Mouse (Mus musculus) CD4-positive helper T cell, adult 2 months (primary cell): ENCODE results near the gene Mgat4a.

ENCODE experiments used
- DNase-seq: peaks from one replicate; pipeline ENCODE4 v3.0.0-alpha.2; 2012; ENCODE audit warnings: low read depth, missing footprints, low spot score

Mgat4a gene

GRCm38 (mm10) chr1:37540810-37541658, at the start of gene Mgat4a:
Gene Mgat4a (minus strand): TSS chr1:37541016.
- DNase-seq = peak; percentile 94

GRCm38 (mm10) chr1:37585809-37586480, 45.1 kb upstream of the Mgat4a start:
- DNase-seq = peak; percentile 53

GRCm38 (mm10) chr1:37583795-37584464, 43.1 kb upstream of the Mgat4a start:
- no peak for DNase-seq

- no peak for DNase-seq
These were observed 42.4 kb upstream of the Mgat4a start for GRCm38 (mm10) chr1:37583167-37583566.

GRCm38 (mm10) chr1:37579686-37580085, 38.9 kb upstream of the Mgat4a start:
- DNase-seq = no peak

GRCm38 (mm10) chr1:37572528-37573272, 31.9 kb upstream of the Mgat4a start:
- no peak for DNase-seq

GRCm38 (mm10) chr1:37568379-37568778, 27.6 kb upstream of the Mgat4a start:
- no peak for DNase-seq

- DNase-seq = no peak
These were observed 25.9 kb upstream of the Mgat4a start for GRCm38 (mm10) chr1:37566754-37567153.

- DNase-seq = no peak
These were observed 25.5 kb upstream of the Mgat4a start for GRCm38 (mm10) chr1:37566344-37566743.

- no peak for DNase-seq
These were observed 24.6 kb upstream of the Mgat4a start for GRCm38 (mm10) chr1:37565396-37565795.

GRCm38 (mm10) chr1:37561955-37562354, 21.1 kb upstream of the Mgat4a start:
- DNase-seq = no peak

- no peak for DNase-seq
These were observed 19.5 kb upstream of the Mgat4a start for GRCm38 (mm10) chr1:37560356-37560755.

- DNase-seq = no peak
These were observed 11.2 kb upstream of the Mgat4a start for GRCm38 (mm10) chr1:37551986-37552385.

GRCm38 (mm10) chr1:37549501-37549900, 8.7 kb upstream of the Mgat4a start:
- DNase-seq = no peak

GRCm38 (mm10) chr1:37546398-37547051, 5.7 kb upstream of the Mgat4a start:
- DNase-seq = peak; percentile 12

- peak; percentile 67 for DNase-seq
These were observed 3.4 kb upstream of the Mgat4a start for GRCm38 (mm10) chr1:37544251-37544650.

GRCm38 (mm10) chr1:37543057-37543456, 2.2 kb upstream of the Mgat4a start:
- no peak for DNase-seq

- DNase-seq = no peak
These were observed 627 bp downstream of the Mgat4a start for GRCm38 (mm10) chr1:37539968-37540809.

- no peak for DNase-seq
These were observed 6.2 kb downstream of the Mgat4a start for GRCm38 (mm10) chr1:37534532-37535108.

- DNase-seq = no peak
These were observed 7.6 kb downstream of the Mgat4a start for GRCm38 (mm10) chr1:37533181-37533580.
